Mouse (Mus musculus) testis, adult 2 months (tissue): ENCODE data around the gene Slc12a6. TPM values are rescaled to one million over a fixed set of nuclear protein-coding genes. Genes with fewer than 3 reads are reported as not detected.

Experiments
- H3K27ac ChIP-seq: fragments of 200-500 bp; 2 replicates; pipeline ENCODE4 v1.5.1; 2012; ENCODE audit warnings: low read depth, low read length; ENCODE audit not compliant: control insufficient read depth, insufficient read depth
- H3K27me3 ChIP-seq: fragments of 200-500 bp; 2 replicates; pipeline ENCODE4 v1.6.1; 2012; ENCODE audit warnings: mild to moderate bottlenecking, low read length, moderate library complexity; ENCODE audit not compliant: control insufficient read depth, insufficient read depth
- H3K36me3 ChIP-seq: fragments of 200-500 bp; 2 replicates; pipeline ENCODE4 v1.6.1; 2012; ENCODE audit warnings: mild to moderate bottlenecking, low read length; ENCODE audit not compliant: control insufficient read depth, insufficient read depth
- H3K4me1 ChIP-seq: fragments of 200-500 bp; 2 replicates; pipeline ENCODE4 v1.6.1; 2012; ENCODE audit warnings: low read length; ENCODE audit not compliant: control insufficient read depth, insufficient read depth
- H3K4me3 ChIP-seq: fragments of 200-500 bp; 2 replicates; pipeline ENCODE4 v1.5.1; 2012; ENCODE audit warnings: low read depth, mild to moderate bottlenecking, low read length, moderate library complexity, mixed read lengths; ENCODE audit not compliant: control insufficient read depth
- CTCF ChIP-seq: fragments of 200-500 bp; IDR thresholded peaks from 2 replicates; pipeline ENCODE4 v1.5.1; 2012; ENCODE audit warnings: low read depth, mild to moderate bottlenecking, inconsistent platforms, low read length, moderate library complexity; ENCODE audit not compliant: control insufficient read depth, insufficient read depth, insufficient replicate concordance
- POLR2A ChIP-seq: fragments of 200-500 bp; IDR thresholded peaks from 2 replicates; pipeline ENCODE4 v1.6.1; 2012; ENCODE audit warnings: low read depth, mild to moderate bottlenecking, inconsistent platforms, low read length, moderate library complexity; ENCODE audit not compliant: control insufficient read depth
- polyA plus RNA-seq: library from polyadenylated mRNA; depleted of rRNA; stranded (reverse); fragments of >200 nt; gene quantifications from 2 replicates; pipeline ENCODE4 v1.2.3, GENCODE M21; 2012

The Slc12a6 gene
- polyA plus RNA-seq, 1 experiment: 34.1 TPM

DNA sequence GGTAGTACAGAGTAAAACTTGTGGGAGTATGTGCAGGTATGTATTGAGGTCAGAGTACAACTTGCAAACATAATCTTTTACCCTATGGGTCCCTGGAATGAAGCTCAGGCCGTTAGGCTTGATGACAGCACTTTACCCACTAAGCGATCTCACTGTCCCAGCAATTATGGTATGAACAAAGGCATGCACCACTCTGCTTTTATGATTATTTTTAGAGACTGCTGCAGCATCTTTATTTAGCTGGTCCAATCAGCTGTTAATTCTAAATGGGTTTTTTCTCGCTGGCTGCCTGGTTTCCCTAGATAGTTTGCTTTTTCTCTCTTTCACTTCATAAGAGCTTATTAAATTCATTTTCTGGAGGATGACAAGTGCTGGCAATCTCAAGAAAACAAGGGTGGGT, 30.6 kb downstream of the Slc12a6 start:
- TF ChIP-seq POLR2A: no peak
- TF ChIP-seq CTCF: no peak
- H3K27ac ChIP-seq: no peak overlapping the region
- no peaks in the 10 kb centered on the region for H3K36me3 ChIP-seq
- no peaks in the 10 kb centered on the region for H3K27me3 ChIP-seq
- H3K4me1 ChIP-seq: no peaks in the 10 kb centered on the region
- no peak overlapping the region for H3K4me3 ChIP-seq

DNA sequence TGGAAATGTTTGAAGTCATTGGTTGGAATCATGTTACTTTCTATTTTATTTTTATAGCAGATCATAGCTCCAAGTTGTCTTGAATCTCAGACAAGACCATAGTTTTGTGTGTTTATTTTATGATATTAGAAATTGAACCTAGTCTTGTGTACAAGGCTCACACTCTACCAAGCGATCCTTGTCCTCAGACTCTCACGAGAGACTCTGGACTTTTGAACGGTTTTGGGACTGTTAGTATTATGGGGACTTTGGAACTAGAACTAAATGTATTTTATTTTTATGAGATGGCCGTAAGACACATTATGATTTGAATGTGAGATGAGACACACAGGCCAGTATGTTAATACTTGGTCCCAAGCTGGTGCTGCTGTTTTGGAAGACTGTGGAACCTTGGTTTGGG, 32.6 kb downstream of the Slc12a6 start:
- no peaks in the 10 kb centered on the region for H3K27me3 ChIP-seq
- no peak for TF ChIP-seq CTCF
- no peak for TF ChIP-seq POLR2A
- no peak overlapping the region for H3K27ac ChIP-seq
- H3K4me1 ChIP-seq: no peaks in the 10 kb centered on the region
- H3K4me3 ChIP-seq: no peak overlapping the region
- H3K36me3 ChIP-seq: no peaks in the 10 kb centered on the region

GRCm38 (mm10) chr2:112308671-112309070, 43.0 kb downstream of the Slc12a6 start:
- TF ChIP-seq POLR2A (no peak), CTCF (no peak)
- H3K36me3 ChIP-seq: no peaks in the 10 kb centered on the region
- no peaks in the 10 kb centered on the region for H3K27me3 ChIP-seq
- no peaks in the 10 kb centered on the region for H3K4me1 ChIP-seq
- no peak overlapping the region for H3K27ac ChIP-seq
- H3K4me3 ChIP-seq: no peak overlapping the region

DNA sequence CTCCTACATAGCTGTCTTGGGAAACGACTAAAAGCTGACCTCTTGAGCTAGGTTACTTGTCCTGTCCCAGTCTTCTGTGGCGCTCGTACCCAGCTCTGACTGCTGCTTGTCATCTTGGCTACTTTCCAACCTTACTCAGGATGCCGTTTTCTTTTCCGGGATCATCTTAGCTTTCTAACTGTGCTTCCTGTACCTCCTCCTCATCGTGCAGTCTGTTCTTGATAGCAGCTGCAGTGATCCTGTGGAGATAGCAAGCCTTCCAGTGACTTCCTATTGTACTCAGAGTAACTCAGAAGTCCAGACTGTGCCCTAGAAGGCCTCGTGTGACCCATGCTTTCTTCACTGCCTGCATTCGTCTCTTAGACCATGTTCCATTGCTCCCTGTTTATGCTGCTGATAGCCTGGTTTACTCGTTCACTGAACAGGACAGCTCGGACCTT, 43.6 kb downstream of the Slc12a6 start:
- no peak overlapping the region for H3K27ac ChIP-seq
- H3K4me1 ChIP-seq: no peaks in the 10 kb centered on the region
- no peaks in the 10 kb centered on the region for H3K27me3 ChIP-seq
- no peaks in the 10 kb centered on the region for H3K36me3 ChIP-seq
- no peak overlapping the region for H3K4me3 ChIP-seq
- no peak for TF ChIP-seq POLR2A
- TF ChIP-seq CTCF: no peak

DNA sequence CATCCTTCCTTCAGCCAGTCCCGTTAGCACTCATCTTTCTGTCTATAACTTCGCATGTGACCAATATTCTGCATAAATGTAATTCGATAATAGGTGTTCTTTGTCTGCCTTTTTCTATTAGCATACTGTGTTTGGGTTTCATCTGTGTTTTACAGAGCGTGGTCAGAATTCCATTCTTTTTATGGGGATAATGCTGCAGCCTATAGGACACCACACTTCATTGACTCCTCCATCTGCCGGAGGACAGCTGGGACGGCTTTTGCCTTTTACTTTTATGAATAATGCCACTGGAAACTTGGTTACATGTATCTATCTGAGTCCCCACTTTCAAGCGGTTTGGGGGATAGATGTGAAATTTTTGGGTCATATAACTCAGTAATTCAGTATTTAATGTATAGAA, 50.0 kb downstream of the Slc12a6 start:
- Histone ChIP-seq H3K4me1 (no peaks in the 10 kb centered on the region), H3K27ac (no peak overlapping the region), H3K27me3 (no peaks in the 10 kb centered on the region), H3K36me3 (0 out of 2 replicates have a peak, but pooled peaks cover 1% of the 10 kb centered on the region), H3K4me3 (no peak overlapping the region)
- TF ChIP-seq POLR2A (no peak), CTCF (no peak)

DNA sequence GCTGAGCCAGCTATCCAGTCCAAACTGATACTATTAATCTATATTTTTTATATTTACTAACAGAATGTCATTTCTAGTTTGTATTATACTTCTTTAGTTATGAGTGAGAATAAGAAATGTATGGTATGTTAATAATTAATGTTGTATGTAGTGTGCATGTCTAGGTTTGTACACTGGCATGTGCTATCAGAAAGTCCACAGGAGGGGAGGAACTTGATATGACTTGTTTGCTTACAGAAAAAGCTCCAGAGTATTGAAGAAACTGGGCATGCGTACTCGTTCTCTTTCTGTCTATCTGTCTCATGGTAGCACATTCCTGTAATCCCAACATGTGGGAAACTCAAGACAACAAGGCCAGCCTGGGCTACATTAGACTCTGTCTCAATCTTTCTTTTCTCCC, 52.6 kb downstream of the Slc12a6 start:
- no peak overlapping the region for H3K27ac ChIP-seq
- 0 out of 2 replicates have a peak, but pooled peaks cover 1% of the 10 kb centered on the region for H3K36me3 ChIP-seq
- H3K4me3 ChIP-seq: no peak overlapping the region
- H3K27me3 ChIP-seq: no peaks in the 10 kb centered on the region
- H3K4me1 ChIP-seq: no peaks in the 10 kb centered on the region
- no peak for TF ChIP-seq CTCF
- TF ChIP-seq POLR2A: no peak

GRCm38 (mm10) chr2:112318905-112319304, 53.3 kb downstream of the Slc12a6 start:
- Histone ChIP-seq H3K4me1 (no peaks in the 10 kb centered on the region), H3K27ac (no peak overlapping the region), H3K27me3 (no peaks in the 10 kb centered on the region), H3K36me3 (0 out of 2 replicates have a peak, but pooled peaks cover 1% of the 10 kb centered on the region), H3K4me3 (no peak overlapping the region)
- TF ChIP-seq CTCF (no peak), POLR2A (no peak)

- TF ChIP-seq CTCF (no peak), POLR2A (no peak)
- Histone ChIP-seq H3K4me3 (no peak overlapping the region), H3K36me3 (no peaks in the 10 kb centered on the region), H3K4me1 (no peaks in the 10 kb centered on the region), H3K27ac (no peak overlapping the region), H3K27me3 (no peaks in the 10 kb centered on the region)
Measured at GRCm38 (mm10) chr2:112328069-112328777, 62.6 kb downstream of the Slc12a6 start.
